Mouse (Mus musculus): ENCODE measurements around the gene Gm973. TPM values are rescaled to one million over a fixed set of nuclear protein-coding genes. Genes with fewer than 3 reads are reported as not detected.

Gm973 gene
- total and polyA plus RNA-seq, 3 experiments = 2.3 to 14.9 (median 7.6) TPM

DNA sequence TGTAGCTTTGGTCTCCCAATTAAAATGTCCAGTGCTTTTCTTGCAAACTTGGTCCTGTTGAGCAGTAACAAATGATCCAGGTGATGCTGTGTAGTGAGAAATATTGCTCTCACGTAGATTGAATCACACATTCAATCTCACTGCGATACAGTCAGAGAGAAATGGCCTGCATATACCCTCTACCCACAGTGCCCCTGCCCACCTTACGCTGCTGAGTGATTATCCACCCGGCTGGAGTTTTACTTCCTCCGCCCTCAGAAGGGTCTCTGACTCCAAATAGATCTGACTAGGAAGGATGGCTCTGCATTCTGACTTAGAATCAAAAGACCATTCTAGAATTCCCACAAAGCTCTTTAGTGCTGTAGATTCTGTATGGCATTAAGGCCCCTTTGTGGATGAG lies 32.4 kb downstream of the Gm973 start:
- no peak for TF ChIP-seq TCF12 (IDR thresholded peaks at IDR 0.05; ENCODE audit: low read depth, low read length)
- no peak for TF ChIP-seq MXI1 (IDR thresholded peaks at IDR 0.05; ENCODE audit: low read depth, low read length)
- no peak for TF ChIP-seq CTCF (conservative IDR thresholded peaks at IDR 0.05 in 1 of 2, IDR thresholded peaks at IDR 0.05 in 1 of 2; ENCODE audit: low read depth in 2 of 2, low read length in 2 of 2)
- TF ChIP-seq SMC3 (IDR thresholded peaks at IDR 0.05; ENCODE audit: low read depth, low read length) = no peak
- TF ChIP-seq ZKSCAN1 (IDR thresholded peaks at IDR 0.05; ENCODE audit: borderline replicate concordance, low read depth, low read length) = no peak
- DNase-seq (ENCODE audit: extremely low read depth) = no peak
- no peak overlapping the region for H3K9ac ChIP-seq (ENCODE audit: insufficient read depth, low read depth)
- H3K27ac ChIP-seq (ENCODE audit: insufficient read depth, low read depth) = no peak overlapping the region
- no peaks in the 10 kb centered on the region for H3K79me2 ChIP-seq (replicated peaks; ENCODE audit: control insufficient read depth, extremely low read depth, insufficient read depth, poor library complexity, severe bottlenecking)
- H3K9me3 ChIP-seq (replicated peaks; ENCODE audit: low read length) = peaks cover 2% of the 10 kb centered on the region
- dilution Hi-C loops (cut with MboI; ENCODE audit: extremely low pct_ligation_motif_present, extremely low pct_unique_long_range_greater_than_20kb, low sequenced_read_pairs) (no loop called here), in situ Hi-C loops (cut with MboI; ENCODE audit: low pct_ligation_motif_present, low pct_unique_long_range_greater_than_20kb, low sequenced_read_pairs) (no loop called here)
- no peak overlapping the region for H3K4me3 ChIP-seq (replicated peaks in 1 of 3; ENCODE audit: low read depth in 2 of 3, low read length in 2 of 3, poor library complexity in 1 of 3)
- no peaks in the 10 kb centered on the region for H3K27me3 ChIP-seq (replicated peaks)
- no peak overlapping the region for H3K4me2 ChIP-seq (ENCODE audit: insufficient read depth, low read depth, poor library complexity, severe bottlenecking)
- no peaks in the 10 kb centered on the region for H3K4me1 ChIP-seq (ENCODE audit: control insufficient read depth in 1 of 2, insufficient read depth in 2 of 2)
- no peaks in the 10 kb centered on the region for H3K36me3 ChIP-seq (replicated peaks in 1 of 2; ENCODE audit: control insufficient read depth in 1 of 2, insufficient read depth in 1 of 2, low read length in 1 of 2)

DNA sequence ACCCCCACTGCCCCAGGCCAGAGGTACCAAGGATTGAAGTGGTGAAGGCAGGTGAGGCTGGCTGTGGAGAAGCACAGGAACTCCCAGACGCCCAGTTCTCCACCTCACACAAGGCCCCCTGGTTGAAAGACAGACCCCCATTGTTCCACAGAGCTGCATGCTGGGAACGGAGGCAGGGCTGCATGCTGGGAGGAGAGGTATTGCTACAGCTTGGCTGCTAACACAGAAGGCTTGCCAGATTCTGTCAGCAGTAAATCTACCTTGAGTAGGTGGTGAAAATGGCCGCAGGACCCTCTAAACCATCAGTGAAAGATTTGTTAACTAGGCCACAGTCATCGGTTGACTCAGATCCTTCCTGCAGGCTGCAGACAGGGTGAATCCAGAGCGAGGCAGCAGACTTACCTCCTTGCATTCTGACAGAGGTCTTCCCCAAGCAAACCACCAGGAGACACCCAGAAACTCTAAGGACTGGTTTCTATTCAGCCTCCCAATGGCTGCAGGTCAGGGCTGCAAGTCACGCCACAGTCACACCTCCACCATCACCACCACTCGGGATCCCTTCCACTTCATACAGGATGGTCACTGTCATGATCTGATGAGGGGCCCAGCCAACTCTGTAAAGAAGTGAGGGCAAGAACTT lies 33.1 kb downstream of the Gm973 start:
- in situ Hi-C loops (cut with MboI; ENCODE audit: low pct_ligation_motif_present, low pct_unique_long_range_greater_than_20kb, low sequenced_read_pairs) (no loop called here), dilution Hi-C loops (cut with MboI; ENCODE audit: extremely low pct_ligation_motif_present, extremely low pct_unique_long_range_greater_than_20kb, low sequenced_read_pairs) (no loop called here)
- H3K9me3 ChIP-seq (replicated peaks; ENCODE audit: low read length) = peaks cover 2% of the 10 kb centered on the region
- no peaks in the 10 kb centered on the region for H3K79me2 ChIP-seq (replicated peaks; ENCODE audit: control insufficient read depth, extremely low read depth, insufficient read depth, poor library complexity, severe bottlenecking)
- no peak for DNase-seq (ENCODE audit: extremely low read depth)
- no peak overlapping the region for H3K27ac ChIP-seq (ENCODE audit: insufficient read depth, low read depth)
- no peak overlapping the region for H3K4me3 ChIP-seq (replicated peaks in 1 of 3; ENCODE audit: low read depth in 2 of 3, low read length in 2 of 3, poor library complexity in 1 of 3)
- no peak overlapping the region for H3K4me2 ChIP-seq (ENCODE audit: insufficient read depth, low read depth, poor library complexity, severe bottlenecking)
- no peak overlapping the region for H3K9ac ChIP-seq (ENCODE audit: insufficient read depth, low read depth)
- TF ChIP-seq BHLHE40 (IDR thresholded peaks at IDR 0.05; ENCODE audit: low read depth, low read length) = no peak
- H3K27me3 ChIP-seq (replicated peaks) = no peaks in the 10 kb centered on the region
- no peaks in the 10 kb centered on the region for H3K36me3 ChIP-seq (replicated peaks in 1 of 2; ENCODE audit: control insufficient read depth in 1 of 2, insufficient read depth in 1 of 2, low read length in 1 of 2)
- H3K4me1 ChIP-seq (ENCODE audit: control insufficient read depth in 1 of 2, insufficient read depth in 2 of 2) = no peaks in the 10 kb centered on the region

DNA sequence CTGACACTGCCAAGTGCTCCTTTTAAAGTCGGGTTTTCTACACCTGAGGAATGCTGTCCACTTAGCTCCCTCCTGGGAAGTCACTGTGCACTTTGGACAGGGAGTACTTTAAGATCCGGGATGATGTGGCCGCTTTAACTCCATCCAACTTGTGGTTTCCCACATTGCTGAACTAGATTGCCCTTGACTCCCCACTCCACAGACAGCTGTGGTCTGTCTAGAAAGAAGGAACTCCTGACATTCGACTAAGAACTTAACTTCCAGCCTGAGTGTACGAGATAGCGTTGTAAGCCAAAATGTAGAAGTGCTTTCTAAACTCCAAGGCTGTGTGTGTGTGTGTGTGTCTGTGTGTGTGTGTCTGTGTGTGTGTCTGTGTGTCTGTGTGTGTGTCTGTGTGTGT lies 34.2 kb downstream of the Gm973 start:
- H3K79me2 ChIP-seq (replicated peaks; ENCODE audit: control insufficient read depth, extremely low read depth, insufficient read depth, poor library complexity, severe bottlenecking) = no peaks in the 10 kb centered on the region
- H3K4me3 ChIP-seq (replicated peaks in 1 of 3; ENCODE audit: low read depth in 2 of 3, low read length in 2 of 3, poor library complexity in 1 of 3) = no peak overlapping the region
- no peak for TF ChIP-seq CTCF (conservative IDR thresholded peaks at IDR 0.05 in 1 of 2, IDR thresholded peaks at IDR 0.05 in 1 of 2; ENCODE audit: low read depth in 2 of 2, low read length in 2 of 2)
- TF ChIP-seq MYC (IDR thresholded peaks at IDR 0.05; ENCODE audit: low read depth, low read length) = no peak
- TF ChIP-seq MAX (IDR thresholded peaks at IDR 0.05; ENCODE audit: low read length) = no peak
- no peak for TF ChIP-seq CHD2 (IDR thresholded peaks at IDR 0.05; ENCODE audit: low read length)
- no peak for TF ChIP-seq RCOR1 (conservative IDR thresholded peaks at IDR 0.05; ENCODE audit: low read depth, low read length)
- H3K9me3 ChIP-seq (replicated peaks; ENCODE audit: low read length) = peaks cover 2% of the 10 kb centered on the region
- no peak overlapping the region for H3K27ac ChIP-seq (ENCODE audit: insufficient read depth, low read depth)
- no peak for DNase-seq (ENCODE audit: extremely low read depth)
- H3K9ac ChIP-seq (ENCODE audit: insufficient read depth, low read depth) = no peak overlapping the region
- no peaks in the 10 kb centered on the region for H3K4me1 ChIP-seq (ENCODE audit: control insufficient read depth in 1 of 2, insufficient read depth in 2 of 2)
- no peak overlapping the region for H3K4me2 ChIP-seq (ENCODE audit: insufficient read depth, low read depth, poor library complexity, severe bottlenecking)
- in situ Hi-C loops (cut with MboI; ENCODE audit: low pct_ligation_motif_present, low pct_unique_long_range_greater_than_20kb, low sequenced_read_pairs) (no loop called here), dilution Hi-C loops (cut with MboI; ENCODE audit: extremely low pct_ligation_motif_present, extremely low pct_unique_long_range_greater_than_20kb, low sequenced_read_pairs) (no loop called here)
- H3K36me3 ChIP-seq (replicated peaks in 1 of 2; ENCODE audit: control insufficient read depth in 1 of 2, insufficient read depth in 1 of 2, low read length in 1 of 2) = no peaks in the 10 kb centered on the region
- H3K27me3 ChIP-seq (replicated peaks) = no peaks in the 10 kb centered on the region

All from CH12.LX (cell line).